ENCODE assay signal across 22 mouse cellular contexts in genomic region chr8:71711574-71711973, GRCm38 (mm10). TPM values are rescaled to one million over a fixed set of nuclear protein-coding genes. Genes with fewer than 3 reads are reported as not detected.
A peak's percentile ranks its signal among the peaks of the same experiment; 100 is the strongest.
DNase-seq lines count a peak whose midpoint lies in the region; ATAC-seq and TF ChIP-seq lines count a peak whose summit lies in the region.
"Had no signal": no experiment of that assay in that cellular context is flagged by ENCODE, and none has a peak within 500 bp of the region (broad histone marks: within the 10 kb centered on the region; RNA-seq: fewer than 3 reads in every experiment).

No protein-coding gene starts in this region.

- no peak for ATAC-seq in midbrain, embryonic 16.5 days
- no peak for ATAC-seq in midbrain, embryonic 11.5 days (ENCODE audit: low FRiP score)
- ATAC-seq: forebrain, embryonic 14.5 days; forebrain, embryonic 16.5 days had no signal

- 73% methylated on average over 2 of the region's 2 CpGs for WGBS in midbrain, embryonic 16.5 days
- 76% methylated on average over 2 of the region's 2 CpGs for WGBS in midbrain, embryonic 11.5 days

- TF ChIP-seq POLR2A in cortical plate, adult 2 months (IDR thresholded peaks at IDR 0.05; ENCODE audit: extremely low read depth, insufficient read depth, low read length), result no peak

- H3K4me1 ChIP-seq in midbrain, embryonic 16.5 days (ENCODE audit: control insufficient read depth, insufficient read depth, low read length), result peaks cover 5% of the 10 kb centered on the region; the same call in 1 of the 2 replicates
- H3K4me1 ChIP-seq in midbrain, embryonic 11.5 days (ENCODE audit: control insufficient read depth, insufficient read depth, low read length), result peaks cover 2% of the 10 kb centered on the region; the same call in 1 of the 2 replicates
- H3K4me1 ChIP-seq in cortical plate, adult 2 months (ENCODE audit: control insufficient read depth, insufficient read depth, low read length), result 0 out of 2 replicates have a peak, but pooled peaks cover 1% of the 10 kb centered on the region
- H3K4me1 ChIP-seq: embryonic facial prominence, embryonic 15.5 days had no signal

- no peak overlapping the region for H3K4me3 ChIP-seq in layer of hippocampus, adult 2 months
- H3K4me3 ChIP-seq in midbrain, embryonic 16.5 days (ENCODE audit: low read depth, low read length), result no peak overlapping the region
- no peak overlapping the region for H3K4me3 ChIP-seq in midbrain, embryonic 11.5 days (ENCODE audit: low read depth, low read length)
- no peak overlapping the region for H3K4me3 ChIP-seq in cortical plate, adult 2 months (ENCODE audit: insufficient read depth, low read length)
- H3K4me3 ChIP-seq: embryonic facial prominence, embryonic 13.5 days; embryonic facial prominence, embryonic 15.5 days; erythroblast, embryonic 14.5 days; forebrain, embryonic 10.5 days; forebrain, embryonic 12.5 days had no signal

- H3K9me3 ChIP-seq in midbrain, embryonic 16.5 days (replicated peaks; ENCODE audit: control insufficient read depth, low read length, poor library complexity, severe bottlenecking), result no peaks in the 10 kb centered on the region
- no peaks in the 10 kb centered on the region for H3K9me3 ChIP-seq in midbrain, embryonic 11.5 days (ENCODE audit: control insufficient read depth, low read length)
- H3K9me3 ChIP-seq: embryonic facial prominence, embryonic 13.5 days; embryonic facial prominence, embryonic 15.5 days; forebrain, embryonic 10.5 days; forebrain, embryonic 12.5 days had no signal

- H3K4me2 ChIP-seq in midbrain, embryonic 16.5 days (ENCODE audit: low read length), result no peak overlapping the region
- no peak overlapping the region for H3K4me2 ChIP-seq in midbrain, embryonic 11.5 days
- H3K4me2 ChIP-seq: embryonic facial prominence, embryonic 13.5 days; embryonic facial prominence, embryonic 15.5 days; forebrain, embryonic 12.5 days had no signal

- H3K9ac ChIP-seq in midbrain, embryonic 16.5 days (ENCODE audit: low read depth, low read length), result 0 out of 2 replicates have a peak overlapping the region, but pooled peaks have one; percentile 14
- no peak overlapping the region for H3K9ac ChIP-seq in midbrain, embryonic 11.5 days (ENCODE audit: low read length)
- H3K9ac ChIP-seq: embryonic facial prominence, embryonic 13.5 days; embryonic facial prominence, embryonic 15.5 days; forebrain, embryonic 12.5 days had no signal

- DNase-seq in layer of hippocampus, adult 2 months (ENCODE audit: low spot score in 2 of 2), result no peak
- no peak for DNase-seq in layer of hippocampus, adult 8-10 months (ENCODE audit: low spot score in 2 of 2)
- DNase-seq in midbrain, embryonic 11.5 days (ENCODE audit: low spot score, missing footprints), result no peak
- no peak for DNase-seq in testis, postnatal 14 days (ENCODE audit: low spot score)
- DNase-seq: adrenal gland, adult 2 months; adrenal gland, postnatal 10 days; adrenal gland, postnatal 25 days; cerebellum, adult 11-12 months; cerebellum, adult 9-10 months; cerebellum, postnatal 10 days; embryo, embryonic 11 days had no signal

- H3K27ac ChIP-seq in layer of hippocampus, adult 2 months, result peak overlapping the region; percentile 60
- no peak overlapping the region for H3K27ac ChIP-seq in midbrain, embryonic 16.5 days (ENCODE audit: low read length)
- H3K27ac ChIP-seq in midbrain, embryonic 11.5 days (ENCODE audit: low read depth, low read length), result no peak overlapping the region
- H3K27ac ChIP-seq in cortical plate, adult 2 months (ENCODE audit: insufficient read depth, low read length), result peak overlapping the region; percentile 33; the same call in 1 of the 2 replicates
- H3K27ac ChIP-seq: embryonic facial prominence, embryonic 13.5 days; embryonic facial prominence, embryonic 15.5 days; forebrain, embryonic 10.5 days; forebrain, embryonic 12.5 days had no signal

- peaks cover 25% of the 10 kb centered on the region for H3K36me3 ChIP-seq in midbrain, embryonic 16.5 days (ENCODE audit: control insufficient read depth, insufficient read depth, low read length)
- no peaks in the 10 kb centered on the region for H3K36me3 ChIP-seq in midbrain, embryonic 11.5 days (ENCODE audit: control insufficient read depth, insufficient read depth, low read length)
- H3K36me3 ChIP-seq: embryonic facial prominence, embryonic 13.5 days; embryonic facial prominence, embryonic 15.5 days had no signal

- no peak for TF ChIP-seq CTCF in layer of hippocampus, adult 2 months (conservative IDR thresholded peaks at IDR 0.05)
- TF ChIP-seq CTCF in cortical plate, adult 2 months (IDR thresholded peaks at IDR 0.05; ENCODE audit: extremely low read depth, insufficient read depth, low read length), result no peak

- H3K27me3 ChIP-seq in midbrain, embryonic 16.5 days (ENCODE audit: control insufficient read depth, insufficient read depth, low read depth, low read length), result no peaks in the 10 kb centered on the region
- H3K27me3 ChIP-seq in midbrain, embryonic 11.5 days (ENCODE audit: control insufficient read depth, insufficient read depth, low read length), result peaks cover 11% of the 10 kb centered on the region

RNA-seq across cellular contexts. Expression of gene B3gnt3, which starts 10.0 kb away (rescaled TPM):
- under 1 TPM; 0.72 to 0.81 TPM for total RNA-seq in layer of hippocampus, adult 2 months (2021)
- total RNA-seq in layer of hippocampus, adult 8-10 months (2022), result under 1 TPM; 0.47 to 0.93 (median 0.56) TPM
- 0.20 and 0.50 TPM in 2 replicates for polyA plus RNA-seq in midbrain, embryonic 16.5 days (2015; fragmentation: Nextera tagmentation; extraction: Ambion mirVana)
- polyA plus RNA-seq in midbrain, embryonic 11.5 days (2014; fragmentation: Nextera tagmentation; extraction: Ambion mirVana), result 0.38 and 0.63 TPM in 2 replicates
- polyA plus RNA-seq in cortical plate, adult 2 months (2012; rRNA removed), result 0.74 and 0.86 TPM in 2 replicates

RNA-seq across cellular contexts. Expression of gene Fcho1, which starts 13.9 kb away (rescaled TPM):
- 100 to 1,000 TPM; 101 to 112 TPM for total RNA-seq in layer of hippocampus, adult 2 months (2021)
- total RNA-seq in layer of hippocampus, adult 8-10 months (2022), result 100 to 1,000 TPM in 3 of 4 experiments, 10 to 100 TPM in 1; 92.1 to 120 (median 112) TPM
- polyA plus RNA-seq in midbrain, embryonic 16.5 days (2015; fragmentation: Nextera tagmentation; extraction: Ambion mirVana), result 88.4 and 107 TPM in 2 replicates
- 12.9 and 15.3 TPM in 2 replicates for polyA plus RNA-seq in midbrain, embryonic 11.5 days (2014; fragmentation: Nextera tagmentation; extraction: Ambion mirVana)
- 218 and 247 TPM in 2 replicates for polyA plus RNA-seq in cortical plate, adult 2 months (2012; rRNA removed)
- polyA plus RNA-seq: C2C12 had no signal

RNA-seq across cellular contexts. Expression of gene Insl3, which starts 22.6 kb away (rescaled TPM):
- 1 to 10 TPM in 1 of 2 experiments, not detected in 1; 2.1 TPM for total RNA-seq in layer of hippocampus, adult 2 months (2021)
- total RNA-seq in layer of hippocampus, adult 8-10 months (2022), result 1 to 10 TPM; 2.1 to 6.9 (median 2.6) TPM
- polyA plus RNA-seq in midbrain, embryonic 16.5 days (2015; fragmentation: Nextera tagmentation; extraction: Ambion mirVana), result 1.4 TPM in 1 of 2 replicates, not detected in the other
- polyA plus RNA-seq in midbrain, embryonic 11.5 days (2014; fragmentation: Nextera tagmentation; extraction: Ambion mirVana), result 0.44 and 0.48 TPM in 2 replicates
- polyA plus RNA-seq in cortical plate, adult 2 months (2012; rRNA removed), result 1.4 and 1.6 TPM in 2 replicates
- polyA plus RNA-seq: embryonic facial prominence, embryonic 11.5 days; forebrain, embryonic 12.5 days; forebrain, embryonic 14.5 days; forebrain, embryonic 16.5 days had no signal

RNA-seq across cellular contexts. Expression of gene Jak3, which starts 35.5 kb away (rescaled TPM):
- total RNA-seq in layer of hippocampus, adult 2 months (2021), result 1 to 10 TPM; 5.3 TPM
- 10 to 100 TPM in 1 of 4 experiments, 1 to 10 TPM in 3; 4.6 to 10.5 (median 7.9) TPM for total RNA-seq in layer of hippocampus, adult 8-10 months (2022)
- polyA plus RNA-seq in midbrain, embryonic 16.5 days (2015; fragmentation: Nextera tagmentation; extraction: Ambion mirVana), result 4.7 and 5.4 TPM in 2 replicates
- 1.3 and 1.7 TPM in 2 replicates for polyA plus RNA-seq in midbrain, embryonic 11.5 days (2014; fragmentation: Nextera tagmentation; extraction: Ambion mirVana)
- 6.0 and 6.1 TPM in 2 replicates for polyA plus RNA-seq in cortical plate, adult 2 months (2012; rRNA removed)

RNA-seq across cellular contexts. Expression of gene Unc13a, which starts 40.0 kb away (rescaled TPM):
- 100 to 1,000 TPM; 263 to 264 TPM for total RNA-seq in layer of hippocampus, adult 2 months (2021)
- 100 to 1,000 TPM; 219 to 265 (median 239) TPM for total RNA-seq in layer of hippocampus, adult 8-10 months (2022)
- polyA plus RNA-seq in midbrain, embryonic 16.5 days (2015; fragmentation: Nextera tagmentation; extraction: Ambion mirVana), result 23.5 and 29.0 TPM in 2 replicates
- polyA plus RNA-seq in midbrain, embryonic 11.5 days (2014; fragmentation: Nextera tagmentation; extraction: Ambion mirVana), result 5.4 and 6.5 TPM in 2 replicates
- 199 and 221 TPM in 2 replicates for polyA plus RNA-seq in cortical plate, adult 2 months (2012; rRNA removed)

Comparison
In these comparisons a context has a peak if more than half of its experiments do, and no peak if none do; other contexts are left out.
1. H3K27ac ChIP-seq: peak in layer of hippocampus, adult 2 months (single experiment) and cortical plate, adult 2 months (single experiment); none in midbrain, embryonic 16.5 days (single experiment) and midbrain, embryonic 11.5 days (single experiment).